Mouse (Mus musculus): ENCODE results near the gene Gtsf1l. TPM values are rescaled to one million over a fixed set of nuclear protein-coding genes. Genes with fewer than 3 reads are reported as not detected.

Gtsf1l gene
- polyA plus RNA-seq (2014; fragmentation: Nextera tagmentation; extraction: Ambion mirVana) = not detected in 2 replicates

DNA sequence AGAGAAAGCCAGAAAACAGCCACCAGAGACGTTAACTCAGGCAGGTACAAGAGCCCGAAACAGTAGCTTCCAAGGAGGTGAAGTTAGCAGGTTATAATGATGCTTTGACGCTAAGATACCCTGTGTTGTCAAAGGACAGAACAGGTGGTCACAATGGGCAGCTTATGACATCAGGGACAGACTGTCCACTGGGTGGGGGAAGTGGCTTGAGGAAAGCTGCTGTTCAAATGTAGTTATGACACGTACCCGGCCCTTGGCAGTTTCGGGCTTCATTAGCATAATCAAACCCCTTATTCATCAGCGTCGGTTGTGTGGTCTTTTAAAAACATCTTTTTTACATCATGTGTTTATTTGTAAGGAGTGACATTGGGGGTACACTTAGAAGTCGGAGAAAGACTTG is at the start of gene Gtsf1l:
TSS of gene Gtsf1l (minus strand) at position 128 of the 400 bp plus-strand sequence.
- H3K4me1 ChIP-seq (ENCODE audit: control insufficient read depth, insufficient read depth, low read length) = no peaks in the 10 kb centered on the region
- H3K36me3 ChIP-seq (ENCODE audit: control insufficient read depth, insufficient read depth, low read length) = no peaks in the 10 kb centered on the region
- DNase-seq = no peak
- H3K9me3 ChIP-seq (ENCODE audit: control insufficient read depth, low read length) = no peaks in the 10 kb centered on the region
- H3K27me3 ChIP-seq (ENCODE audit: control insufficient read depth, insufficient read depth, low read length) = no peaks in the 10 kb centered on the region
- no peak within 1 kb of the TSS for H3K4me2 ChIP-seq (ENCODE audit: low read length)
- WGBS = 89% methylated on average over 9 of the region's 9 CpGs
- no peak for ATAC-seq (ENCODE audit: low FRiP score, low TSS enrichment)
- H3K27ac ChIP-seq (replicated peaks; ENCODE audit: low read depth, low read length) = no peak within 1 kb of the TSS
- no peak within 1 kb of the TSS for H3K9ac ChIP-seq (replicated peaks; ENCODE audit: low read length)
- H3K4me3 ChIP-seq (replicated peaks; ENCODE audit: low read depth, low read length) = no peak within 1 kb of the TSS

- Histone ChIP-seq H3K9ac (replicated peaks; ENCODE audit: low read length) (no peak overlapping the region), H3K27ac (replicated peaks; ENCODE audit: low read depth, low read length) (no peak overlapping the region), H3K4me3 (replicated peaks; ENCODE audit: low read depth, low read length) (no peak overlapping the region), H3K27me3 (ENCODE audit: control insufficient read depth, insufficient read depth, low read length) (no peaks in the 10 kb centered on the region), H3K4me2 (ENCODE audit: low read length) (no peak overlapping the region), H3K9me3 (ENCODE audit: control insufficient read depth, low read length) (no peaks in the 10 kb centered on the region), H3K36me3 (ENCODE audit: control insufficient read depth, insufficient read depth, low read length) (no peaks in the 10 kb centered on the region), H3K4me1 (ENCODE audit: control insufficient read depth, insufficient read depth, low read length) (0 out of 2 replicates have a peak, but pooled peaks cover under 1% of the 10 kb centered on the region)
- DNase-seq (no peak), ATAC-seq (ENCODE audit: low FRiP score, low TSS enrichment) (no peak)
Measured at GRCm38 (mm10) chr2:163136996-163137395, 49.3 kb upstream of the Gtsf1l start.

GRCm38 (mm10) chr2:163135931-163136330 is 48.3 kb upstream of the Gtsf1l start:
- DNase-seq (no peak), ATAC-seq (ENCODE audit: low FRiP score, low TSS enrichment) (no peak)
- Histone ChIP-seq H3K36me3 (ENCODE audit: control insufficient read depth, insufficient read depth, low read length) (no peaks in the 10 kb centered on the region), H3K9me3 (ENCODE audit: control insufficient read depth, low read length) (no peaks in the 10 kb centered on the region), H3K27ac (replicated peaks; ENCODE audit: low read depth, low read length) (no peak overlapping the region), H3K9ac (replicated peaks; ENCODE audit: low read length) (no peak overlapping the region), H3K4me2 (ENCODE audit: low read length) (no peak overlapping the region), H3K4me1 (ENCODE audit: control insufficient read depth, insufficient read depth, low read length) (no peaks in the 10 kb centered on the region), H3K4me3 (replicated peaks; ENCODE audit: low read depth, low read length) (no peak overlapping the region), H3K27me3 (ENCODE audit: control insufficient read depth, insufficient read depth, low read length) (no peaks in the 10 kb centered on the region)
- 75% methylated on average over 6 of the region's 6 CpGs for WGBS

GRCm38 (mm10) chr2:163132314-163132713 is 44.7 kb upstream of the Gtsf1l start:
- H3K36me3 ChIP-seq (ENCODE audit: control insufficient read depth, insufficient read depth, low read length) = no peaks in the 10 kb centered on the region
- ATAC-seq (ENCODE audit: low FRiP score, low TSS enrichment) = no peak
- H3K4me3 ChIP-seq (replicated peaks; ENCODE audit: low read depth, low read length) = no peak overlapping the region
- no peaks in the 10 kb centered on the region for H3K27me3 ChIP-seq (ENCODE audit: control insufficient read depth, insufficient read depth, low read length)
- H3K4me1 ChIP-seq (ENCODE audit: control insufficient read depth, insufficient read depth, low read length) = no peaks in the 10 kb centered on the region
- no peak overlapping the region for H3K4me2 ChIP-seq (ENCODE audit: low read length)
- 0 out of 2 replicates have a peak, but pooled peaks cover 4% of the 10 kb centered on the region for H3K9me3 ChIP-seq (ENCODE audit: control insufficient read depth, low read length)
- no peak for DNase-seq
- H3K9ac ChIP-seq (replicated peaks; ENCODE audit: low read length) = no peak overlapping the region
- 86% methylated on average over 5 of the region's 5 CpGs for WGBS
- no peak overlapping the region for H3K27ac ChIP-seq (replicated peaks; ENCODE audit: low read depth, low read length)

DNA sequence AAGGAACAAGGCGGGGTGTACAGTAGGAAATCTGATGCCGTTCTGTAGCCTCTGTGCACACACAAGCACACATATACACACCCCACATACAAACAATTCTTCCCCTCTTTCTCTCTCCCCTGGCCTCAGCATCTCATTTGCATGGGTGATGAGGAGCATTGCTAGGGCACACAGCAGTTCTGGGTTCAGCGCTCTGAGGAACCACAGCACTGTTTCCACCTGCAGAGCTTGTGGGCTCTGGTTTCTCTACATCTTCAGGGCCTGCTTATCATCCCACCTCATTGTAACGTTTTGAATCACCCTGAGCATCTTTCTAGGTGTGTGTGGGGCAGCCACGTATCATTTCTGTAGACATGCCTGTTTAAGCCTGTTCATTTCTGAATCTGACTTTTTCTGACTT is 43.2 kb upstream of the Gtsf1l start:
- Histone ChIP-seq H3K36me3 (ENCODE audit: control insufficient read depth, insufficient read depth, low read length) (no peaks in the 10 kb centered on the region), H3K9me3 (ENCODE audit: control insufficient read depth, low read length) (0 out of 2 replicates have a peak, but pooled peaks cover 4% of the 10 kb centered on the region), H3K4me3 (replicated peaks; ENCODE audit: low read depth, low read length) (no peak overlapping the region), H3K9ac (replicated peaks; ENCODE audit: low read length) (no peak overlapping the region), H3K4me2 (ENCODE audit: low read length) (no peak overlapping the region), H3K27me3 (ENCODE audit: control insufficient read depth, insufficient read depth, low read length) (no peaks in the 10 kb centered on the region), H3K27ac (replicated peaks; ENCODE audit: low read depth, low read length) (no peak overlapping the region), H3K4me1 (ENCODE audit: control insufficient read depth, insufficient read depth, low read length) (no peaks in the 10 kb centered on the region)
- ATAC-seq (ENCODE audit: low FRiP score, low TSS enrichment) (no peak), DNase-seq (no peak)
- 81% methylated on average over 5 of the region's 5 CpGs for WGBS

DNA sequence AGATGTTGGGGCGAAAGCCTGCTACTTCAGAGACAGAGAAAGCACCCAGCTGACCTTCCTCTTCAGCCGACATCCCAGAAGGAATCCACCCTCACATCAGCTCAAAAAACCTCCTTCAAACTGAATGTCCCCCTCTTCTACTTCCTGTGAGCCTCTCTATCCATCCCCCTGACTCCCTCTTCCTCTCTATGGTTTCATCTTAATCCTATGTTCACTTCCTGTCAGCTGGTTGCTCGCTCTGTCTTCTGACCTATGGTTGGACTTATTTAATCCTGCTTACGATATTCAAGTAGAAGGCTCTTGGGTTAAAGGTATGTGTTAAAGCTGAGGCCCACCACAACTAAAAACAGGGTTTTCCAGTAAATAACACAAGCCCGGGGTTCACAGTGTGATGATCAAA is 35.8 kb upstream of the Gtsf1l start:
- 83% methylated on average over 5 of the region's 5 CpGs for WGBS
- Histone ChIP-seq H3K27me3 (ENCODE audit: control insufficient read depth, insufficient read depth, low read length) (peaks cover 5% of the 10 kb centered on the region; the same call in 1 of the 2 replicates), H3K27ac (replicated peaks; ENCODE audit: low read depth, low read length) (no peak overlapping the region), H3K4me2 (ENCODE audit: low read length) (no peak overlapping the region), H3K4me1 (ENCODE audit: control insufficient read depth, insufficient read depth, low read length) (peaks cover 14% of the 10 kb centered on the region; the same call in 1 of the 2 replicates), H3K4me3 (replicated peaks; ENCODE audit: low read depth, low read length) (no peak overlapping the region), H3K9ac (replicated peaks; ENCODE audit: low read length) (no peak overlapping the region), H3K9me3 (ENCODE audit: control insufficient read depth, low read length) (0 out of 2 replicates have a peak, but pooled peaks cover 4% of the 10 kb centered on the region), H3K36me3 (ENCODE audit: control insufficient read depth, insufficient read depth, low read length) (no peaks in the 10 kb centered on the region)
- DNase-seq = no peak
- ATAC-seq (ENCODE audit: low FRiP score, low TSS enrichment) = no peak

DNA sequence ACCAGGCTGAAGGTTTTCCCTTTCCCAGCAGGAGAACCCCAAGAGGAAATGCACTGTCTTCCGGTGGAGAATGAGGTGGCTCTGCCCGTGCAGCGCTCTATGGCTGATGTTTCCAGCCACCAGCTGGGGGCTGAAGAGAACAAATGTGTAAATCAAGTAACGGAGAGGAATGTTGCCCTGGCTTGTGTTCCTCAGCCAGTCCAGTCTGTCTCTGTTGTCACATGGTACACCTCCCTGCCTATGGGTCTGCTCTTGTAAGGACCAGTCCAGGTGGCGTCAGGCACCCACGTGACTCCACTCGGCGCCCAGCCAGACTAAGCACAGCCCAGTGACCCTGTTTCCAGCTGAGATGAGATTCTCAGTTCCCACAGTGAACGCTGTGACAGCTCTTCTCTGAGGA is 34.7 kb upstream of the Gtsf1l start:
- peak overlapping the region; percentile 55 for H3K27ac ChIP-seq (replicated peaks; ENCODE audit: low read depth, low read length)

GRCm38 (mm10) chr2:163121353-163121660 is 33.7 kb upstream of the Gtsf1l start:
- Histone ChIP-seq H3K27ac (replicated peaks; ENCODE audit: low read depth, low read length) (no peak overlapping the region), H3K4me2 (ENCODE audit: low read length) (no peak overlapping the region), H3K4me1 (ENCODE audit: control insufficient read depth, insufficient read depth, low read length) (peaks cover 14% of the 10 kb centered on the region; the same call in 1 of the 2 replicates), H3K9me3 (ENCODE audit: control insufficient read depth, low read length) (no peaks in the 10 kb centered on the region), H3K4me3 (replicated peaks; ENCODE audit: low read depth, low read length) (no peak overlapping the region), H3K36me3 (ENCODE audit: control insufficient read depth, insufficient read depth, low read length) (no peaks in the 10 kb centered on the region), H3K9ac (replicated peaks; ENCODE audit: low read length) (no peak overlapping the region), H3K27me3 (ENCODE audit: control insufficient read depth, insufficient read depth, low read length) (peaks cover 5% of the 10 kb centered on the region; the same call in 1 of the 2 replicates)
- 93% methylated on average over 3 of the region's 3 CpGs for WGBS
- ATAC-seq (ENCODE audit: low FRiP score, low TSS enrichment) = no peak
- no peak for DNase-seq

More for the DNA sequence above, 34.7 kb upstream of the Gtsf1l start:
- DNase-seq (peak; percentile 77), ATAC-seq (ENCODE audit: low FRiP score, low TSS enrichment) (peak; percentile 85; the same call in 1 of the 2 replicates)
- no peaks in the 10 kb centered on the region for H3K9me3 ChIP-seq (ENCODE audit: control insufficient read depth, low read length)
- no peak overlapping the region for H3K4me3 ChIP-seq (replicated peaks; ENCODE audit: low read depth, low read length)
- H3K36me3 ChIP-seq (ENCODE audit: control insufficient read depth, insufficient read depth, low read length) = no peaks in the 10 kb centered on the region
- no peak overlapping the region for H3K9ac ChIP-seq (replicated peaks; ENCODE audit: low read length)
- 18% methylated on average over 9 of the region's 9 CpGs for WGBS
- H3K4me2 ChIP-seq (ENCODE audit: low read length) = peak overlapping the region; percentile 37
- peaks cover 5% of the 10 kb centered on the region; the same call in 1 of the 2 replicates for H3K27me3 ChIP-seq (ENCODE audit: control insufficient read depth, insufficient read depth, low read length)
- peaks cover 14% of the 10 kb centered on the region; the same call in 1 of the 2 replicates for H3K4me1 ChIP-seq (ENCODE audit: control insufficient read depth, insufficient read depth, low read length)

DNA sequence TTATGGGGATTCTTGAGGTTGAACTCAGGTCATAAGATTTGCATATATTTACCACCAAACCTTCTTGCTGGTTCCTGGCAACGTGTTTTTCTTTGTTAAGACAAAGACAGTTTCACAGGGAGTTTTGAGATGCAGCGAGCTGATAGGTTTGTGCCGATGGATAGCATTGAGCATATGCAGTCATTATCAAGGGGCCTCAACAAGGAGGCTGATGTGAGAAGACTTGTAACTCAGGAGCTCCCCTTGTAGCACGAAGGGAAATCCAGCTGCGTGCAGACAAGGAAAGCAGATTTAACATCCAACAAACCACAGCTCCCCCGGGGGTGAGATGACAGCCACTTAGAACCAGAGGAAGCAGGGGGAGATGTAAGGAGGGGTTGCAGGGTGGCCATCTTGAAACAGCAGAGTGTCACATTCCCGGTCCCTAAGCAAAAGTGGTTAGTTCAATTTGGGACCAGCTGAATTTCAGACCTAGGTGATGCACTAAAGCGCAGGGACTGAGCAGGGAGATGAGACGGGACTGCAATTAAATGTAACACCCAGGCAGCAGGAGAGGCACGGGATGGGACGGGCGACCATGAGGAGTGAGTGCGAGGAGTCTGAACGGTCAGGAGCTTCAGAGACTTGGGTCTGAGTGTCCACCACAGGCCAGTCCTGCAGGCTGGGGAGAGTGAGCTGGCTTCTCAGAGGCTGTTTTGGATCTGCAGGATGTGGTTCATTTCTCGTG is 33.1 kb upstream of the Gtsf1l start:
- H3K4me1 ChIP-seq (ENCODE audit: control insufficient read depth, insufficient read depth, low read length) = peaks cover 14% of the 10 kb centered on the region; the same call in 1 of the 2 replicates
- no peak for ATAC-seq (ENCODE audit: low FRiP score, low TSS enrichment)
- no peak overlapping the region for H3K9ac ChIP-seq (replicated peaks; ENCODE audit: low read length)
- peaks cover 5% of the 10 kb centered on the region; the same call in 1 of the 2 replicates for H3K27me3 ChIP-seq (ENCODE audit: control insufficient read depth, insufficient read depth, low read length)
- H3K4me2 ChIP-seq (ENCODE audit: low read length) = no peak overlapping the region
- no peak overlapping the region for H3K4me3 ChIP-seq (replicated peaks; ENCODE audit: low read depth, low read length)
- DNase-seq = peak; percentile 42
- no peak overlapping the region for H3K27ac ChIP-seq (replicated peaks; ENCODE audit: low read depth, low read length)
- H3K36me3 ChIP-seq (ENCODE audit: control insufficient read depth, insufficient read depth, low read length) = no peaks in the 10 kb centered on the region
- no peaks in the 10 kb centered on the region for H3K9me3 ChIP-seq (ENCODE audit: control insufficient read depth, low read length)
- 64% methylated on average over 15 of the region's 15 CpGs for WGBS

Measured in midbrain, embryonic 14.5 days (tissue).